Mouse (Mus musculus): Measurements from ENCODE around the gene Il12rb1.

Gene Il12rb1

GRCm38 (mm10) chr8:70808239-70808638, at the start of gene Il12rb1:
Gene Il12rb1 (plus strand): TSS chr8:70808449.
- no peak for DNase-seq (ENCODE audit: low spot score)

GRCm38 (mm10) chr8:70758616-70759561, 49.4 kb upstream of the Il12rb1 start:
- no peak for DNase-seq (ENCODE audit: low spot score)

- no peak for DNase-seq (ENCODE audit: low spot score)
Measured at GRCm38 (mm10) chr8:70760350-70760749, 47.9 kb upstream of the Il12rb1 start.

GRCm38 (mm10) chr8:70760775-70761406, 47.4 kb upstream of the Il12rb1 start, which contains the start of gene Mpv17l2:
Gene Mpv17l2 (minus strand): TSS chr8:70760946.
- peak; percentile 92 for DNase-seq (ENCODE audit: low spot score)

- DNase-seq (ENCODE audit: low spot score) = peak; percentile 54
Measured at GRCm38 (mm10) chr8:70762118-70762517, 46.1 kb upstream of the Il12rb1 start.

GRCm38 (mm10) chr8:70763354-70763753, 44.9 kb upstream of the Il12rb1 start:
- peak; percentile 69 for DNase-seq (ENCODE audit: low spot score)

GRCm38 (mm10) chr8:70764026-70764425, 44.2 kb upstream of the Il12rb1 start:
- DNase-seq (ENCODE audit: low spot score) = peak; percentile 41

- no peak for DNase-seq (ENCODE audit: low spot score)
Measured at GRCm38 (mm10) chr8:70764676-70765075, 43.6 kb upstream of the Il12rb1 start.

GRCm38 (mm10) chr8:70765329-70765728, 42.9 kb upstream of the Il12rb1 start:
- no peak for DNase-seq (ENCODE audit: low spot score)

GRCm38 (mm10) chr8:70765838-70766570, 42.2 kb upstream of the Il12rb1 start:
- DNase-seq (ENCODE audit: low spot score) = peak; percentile 61

- peak; percentile 60 for DNase-seq (ENCODE audit: low spot score)
Measured at GRCm38 (mm10) chr8:70766571-70767440, 41.4 kb upstream of the Il12rb1 start.

- DNase-seq (ENCODE audit: low spot score) = no peak
Measured at GRCm38 (mm10) chr8:70767503-70767902, 40.7 kb upstream of the Il12rb1 start.

GRCm38 (mm10) chr8:70768231-70768776, 39.9 kb upstream of the Il12rb1 start:
- DNase-seq (ENCODE audit: low spot score) = peak; percentile 56

- no peak for DNase-seq (ENCODE audit: low spot score)
Measured at GRCm38 (mm10) chr8:70768956-70769355, 39.3 kb upstream of the Il12rb1 start.

GRCm38 (mm10) chr8:70769359-70769758, 38.9 kb upstream of the Il12rb1 start:
- peak; percentile 91 for DNase-seq (ENCODE audit: low spot score)

- no peak for DNase-seq (ENCODE audit: low spot score)
Measured at GRCm38 (mm10) chr8:70769858-70770257, 38.4 kb upstream of the Il12rb1 start.

- DNase-seq (ENCODE audit: low spot score) = no peak
Measured at GRCm38 (mm10) chr8:70770748-70771147, 37.5 kb upstream of the Il12rb1 start.

- no peak for DNase-seq (ENCODE audit: low spot score)
Measured at GRCm38 (mm10) chr8:70771217-70771616, 37.0 kb upstream of the Il12rb1 start.

- DNase-seq (ENCODE audit: low spot score) = no peak
Measured at GRCm38 (mm10) chr8:70772075-70772474, 36.2 kb upstream of the Il12rb1 start.

- DNase-seq (ENCODE audit: low spot score) = no peak
Measured at GRCm38 (mm10) chr8:70772890-70773289, 35.4 kb upstream of the Il12rb1 start.

GRCm38 (mm10) chr8:70773410-70773809, 34.8 kb upstream of the Il12rb1 start:
- no peak for DNase-seq (ENCODE audit: low spot score)

Measured in spleen, adult 12 weeks (tissue).